Mouse (Mus musculus) ES-E14 (cell line): ENCODE measurements at regions not wholly inside any gene's neighbourhood (a gene's known extent, or its start where the extent isn't known, plus 50 kb on each side); places are given as distances from the start of the nearest gene placed in this dataset.
"Not testable (repeated sequence)": the region's sequence is repeated elsewhere in the genome, so short reads cannot be mapped to it uniquely, and the experiment has no call there.

ENCODE experiments used
- DNase-seq: peaks from one replicate; pipeline ENCODE4 v3.0.0-alpha.2; 2013; ENCODE audit warnings: low read depth, low spot score
- H3K27ac ChIP-seq: 2 replicates; pipeline ENCODE4 v1.5.1; 2012; ENCODE audit warnings: low read depth, mild to moderate bottlenecking, low read length, moderate library complexity, mixed read lengths; ENCODE audit not compliant: poor library complexity, insufficient read depth, severe bottlenecking
- H3K36me3 ChIP-seq: 2 replicates; pipeline ENCODE4 v1.6.1; 2012; ENCODE audit warnings: mild to moderate bottlenecking, low read length, moderate library complexity, mixed read lengths; ENCODE audit not compliant: control insufficient read depth, poor library complexity, insufficient read depth, severe bottlenecking
- H3K4me1 ChIP-seq, 2 experiments: fragments of 150-350 bp in 1 of 2; sonication (generic) in 1 of 2; 2 replicates each; pipeline ENCODE4 v1.6.1; 2012; ENCODE audit warnings: low read length in 2 of 2, mild to moderate bottlenecking in 1 of 2, mixed read lengths in 1 of 2; ENCODE audit not compliant: control insufficient read depth in 2 of 2, insufficient read depth in 2 of 2, poor library complexity in 1 of 2
- H3K4me3 ChIP-seq, 2 experiments: fragments of 150-350 bp in 1 of 2; sonication (generic) in 1 of 2; 2 replicates each; pipeline ENCODE4 v1.5.1; 2012; ENCODE audit warnings: low read length in 2 of 2, low read depth in 1 of 2, mild to moderate bottlenecking in 1 of 2, mixed read lengths in 1 of 2; ENCODE audit not compliant: insufficient read depth in 1 of 2, poor library complexity in 1 of 2, severe bottlenecking in 1 of 2
- H3K9ac ChIP-seq: 2 replicates; pipeline ENCODE4 v1.6.1; 2012; ENCODE audit warnings: low read depth, mild to moderate bottlenecking, low read length, mixed read lengths; ENCODE audit not compliant: poor library complexity, insufficient read depth, severe bottlenecking
- H3K9me3 ChIP-seq: fragments of 150-350 bp; sonication (generic); 2 replicates; pipeline ENCODE4 v1.6.1; 2012; ENCODE audit warnings: low read depth, mild to moderate bottlenecking, low read length; ENCODE audit not compliant: control insufficient read depth, insufficient read depth
- CHD2 ChIP-seq: IDR thresholded peaks from 2 replicates; pipeline ENCODE4 v1.6.1; 2014; ENCODE audit warnings: mild to moderate bottlenecking, low read depth, low read length, inconsistent platforms
- HCFC1 ChIP-seq: IDR thresholded peaks from 2 replicates; pipeline ENCODE4 v1.6.1; 2012; ENCODE audit warnings: low read length, inconsistent platforms, borderline replicate concordance; ENCODE audit not compliant: insufficient read depth
- MAFK ChIP-seq: IDR thresholded peaks from 2 replicates; pipeline ENCODE4 v1.6.1; 2014; ENCODE audit warnings: mild to moderate bottlenecking, low read depth, low read length, inconsistent platforms; ENCODE audit not compliant: insufficient read depth
- ZC3H11A ChIP-seq: IDR thresholded peaks from 2 replicates; pipeline ENCODE4 v1.6.1; 2012; ENCODE audit warnings: low read depth, mild to moderate bottlenecking, inconsistent platforms, low read length, borderline replicate concordance
- ZNF384 ChIP-seq: IDR thresholded peaks from 2 replicates; pipeline ENCODE4 v1.6.1; 2012; ENCODE audit warnings: low read depth, low read length, inconsistent platforms
- in situ Hi-C, 2 experiments: fragments of 600-800 bp; cut with MboI; formaldehyde crosslinking; loops; one replicate each; pipeline ENCODE4 v1.15.1; 2025; ENCODE audit warnings: low sequenced_read_pairs in 2 of 2, inconsistent platforms in 1 of 2; ENCODE audit not compliant: unreplicated experiment in 2 of 2

- H3K4me1 ChIP-seq, in situ Hi-C loops, H3K9ac ChIP-seq, DNase-seq, H3K27ac ChIP-seq, H3K4me3 ChIP-seq, H3K36me3 ChIP-seq, H3K9me3 ChIP-seq: not testable (repeated sequence)
Measured at GRCm38 (mm10) chr10:29044781-29045180, 58.7 kb upstream of the 2310057J18Rik start.

- no peaks in the 10 kb centered on the region for H3K36me3 ChIP-seq
- H3K4me3 ChIP-seq, result no peak overlapping the region
- no peaks in the 10 kb centered on the region for H3K4me1 ChIP-seq
- in situ Hi-C loops, result no loop called here
- no peak for DNase-seq
- no peaks in the 10 kb centered on the region for H3K9me3 ChIP-seq
- TF ChIP-seq MAFK (no peak), ZC3H11A (peak; percentile 71), CHD2 (no peak), ZNF384 (no peak), HCFC1 (no peak)
- no peak overlapping the region for H3K9ac ChIP-seq
- no peak overlapping the region for H3K27ac ChIP-seq
Measured at GRCm38 (mm10) chr10:29087823-29088222, 55.8 kb upstream of the Soga3 start.
